Mouse (Mus musculus) cerebellum, postnatal 25 days (tissue): ENCODE measurements around the gene Adam34.
"Not testable (repeated sequence)": the region's sequence is repeated elsewhere in the genome, so short reads cannot be mapped to it uniquely, and the experiment has no call there.

Experiments used
- DNase-seq, 2 experiments: peaks; one replicate each; pipeline ENCODE4 v3.0.0; 2021; ENCODE audit warnings: mixed read lengths in 2 of 2

Gene Adam34

GRCm38 (mm10) chr8:43709949-43710348 lies at the start of gene Adam34:
Gene Adam34 (minus strand): TSS chr8:43710049.
- no peak for DNase-seq

- no peak for DNase-seq
Observed at GRCm38 (mm10) chr8:43627176-43627575, 82.7 kb downstream of the Adam34 start, which contains the start of gene Gm5346. Gene Gm5346 (minus strand): TSS chr8:43627276.

GRCm38 (mm10) chr8:43616046-43616445 lies 93.8 kb downstream of the Adam34 start:
- DNase-seq: no peak

GRCm38 (mm10) chr8:43603657-43604056 lies 106.2 kb downstream of the Adam34 start:
- DNase-seq: not testable (repeated sequence)

- DNase-seq: not testable (repeated sequence)
Observed at GRCm38 (mm10) chr8:43603166-43603565, 106.7 kb downstream of the Adam34 start.
